Mouse (Mus musculus) heart, postnatal 0 days (tissue): ENCODE data around the gene Tenm2. TPM values are rescaled to one million over a fixed set of nuclear protein-coding genes. Genes with fewer than 3 reads are reported as not detected.

Experiments used
- ATAC-seq: fragments of 200-750 bp; cut with Nextera tagmentation; 2 replicates; pipeline ENCODE4 v1.8.0; 2017; ENCODE audit warnings: low read depth, moderate number of reproducible peaks, moderate library complexity; ENCODE audit not compliant: insufficient read depth
- DNase-seq: peaks from one replicate; pipeline ENCODE4 v3.0.0-alpha.2; 2016; ENCODE audit warnings: low spot score
- H3K27ac ChIP-seq: fragments of 300-500 bp; sonication (generic); 2 replicates; pipeline ENCODE4 v1.5.1; 2014; ENCODE audit warnings: low read depth, mild to moderate bottlenecking
- H3K27me3 ChIP-seq: fragments of 300-500 bp; sonication (generic); 2 replicates; pipeline ENCODE4 v1.6.1; 2014; ENCODE audit warnings: low read length, mixed read lengths; ENCODE audit not compliant: control insufficient read depth, insufficient read depth
- H3K36me3 ChIP-seq: fragments of 300-500 bp; sonication (generic); replicated peaks from 2 replicates; pipeline ENCODE4 v1.6.1; 2014; ENCODE audit warnings: low read length, mixed read lengths; ENCODE audit not compliant: control insufficient read depth, insufficient read depth
- H3K4me1 ChIP-seq: fragments of 300-500 bp; sonication (generic); 2 replicates; pipeline ENCODE4 v1.6.1; 2014; ENCODE audit warnings: antibody characterized with exemption; ENCODE audit not compliant: control insufficient read depth, insufficient read depth
- H3K4me2 ChIP-seq: fragments of 300-500 bp; sonication (generic); 2 replicates; pipeline ENCODE4 v1.6.1; 2014; ENCODE audit warnings: low read depth, mild to moderate bottlenecking, low read length, moderate library complexity
- H3K4me3 ChIP-seq: fragments of 300-500 bp; sonication (generic); 2 replicates; pipeline ENCODE4 v1.5.1; 2014; ENCODE audit warnings: low read depth, low read length
- H3K9ac ChIP-seq: fragments of 300-500 bp; sonication (generic); replicated peaks from 2 replicates; pipeline ENCODE4 v1.6.1; 2014; ENCODE audit warnings: low read depth, low read length, mixed read lengths
- H3K9me3 ChIP-seq: fragments of 300-500 bp; sonication (generic); replicated peaks from 2 replicates; pipeline ENCODE4 v1.6.1; 2016; ENCODE audit warnings: low read length; ENCODE audit not compliant: control insufficient read depth
- CTCF ChIP-seq: IDR thresholded peaks from 2 replicates; pipeline ENCODE4 v1.5.1; 2016; ENCODE audit warnings: antibody characterized with exemption, control low read depth, low read depth
- EP300 ChIP-seq: IDR thresholded peaks from 2 replicates; pipeline ENCODE4 v1.6.1; 2016; ENCODE audit warnings: antibody characterized with exemption, low read depth
- WGBS: fragments of 180-500 bp; shearing (Covaris S2); extraction: QIAGEN DNeasy Blood & Tissue Kit; methylation state at CpG from one replicate; pipeline ENCODE4 v1.1.7; 2014; 5-methylcytosine and 5-hydroxymethylcytosine counted together
- polyA plus RNA-seq: library from polyadenylated mRNA; unstranded; fragments of >200 nt; fragmentation: Nextera tagmentation; extraction: Ambion mirVana; gene quantifications from 2 replicates; pipeline ENCODE4 v1.2.1, GENCODE M21; 2015
- total RNA-seq: library from RNA; depleted of rRNA; stranded (reverse); fragments of >200 nt; gene quantifications from 2 replicates; pipeline ENCODE4 v1.2.3, GENCODE M21; 2014; ENCODE audit warnings: low replicate concordance

Tenm2 gene
- total and polyA plus RNA-seq, 2 experiments from 2014 or later: 0.14 to 0.95 TPM

DNA sequence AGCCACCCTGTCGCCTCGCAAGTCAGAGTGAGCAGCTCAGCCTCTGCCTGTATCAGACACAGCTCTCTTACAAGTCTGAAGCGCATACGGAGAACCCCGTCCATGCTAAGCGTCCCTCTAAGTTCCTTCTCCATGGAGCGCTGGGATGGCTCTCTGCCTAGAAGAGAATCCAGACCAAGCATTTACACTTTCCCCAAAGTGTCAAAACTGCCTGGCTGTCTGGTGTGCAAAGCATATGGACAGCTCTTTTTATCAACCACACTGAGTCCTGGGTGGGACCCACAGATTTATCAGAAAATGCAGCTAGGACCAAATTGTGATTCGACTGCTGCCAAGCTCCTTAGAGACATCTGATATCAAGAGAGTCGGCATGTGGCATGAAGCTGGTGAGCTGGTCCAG lies 996.9 kb downstream of the Tenm2 start:
- Histone ChIP-seq H3K4me2 (no peak overlapping the region), H3K9ac (no peak overlapping the region), H3K4me1 (0 out of 2 replicates have a peak, but pooled peaks cover 4% of the 10 kb centered on the region), H3K27ac (no peak overlapping the region), H3K27me3 (no peaks in the 10 kb centered on the region), H3K9me3 (no peaks in the 10 kb centered on the region), H3K36me3 (no peaks in the 10 kb centered on the region), H3K4me3 (no peak overlapping the region)
- ATAC-seq: no peak
- WGBS: 67% methylated on average over 9 of the region's 9 CpGs
- TF ChIP-seq CTCF: no peak
- TF ChIP-seq EP300: no peak
- no peak for DNase-seq

DNA sequence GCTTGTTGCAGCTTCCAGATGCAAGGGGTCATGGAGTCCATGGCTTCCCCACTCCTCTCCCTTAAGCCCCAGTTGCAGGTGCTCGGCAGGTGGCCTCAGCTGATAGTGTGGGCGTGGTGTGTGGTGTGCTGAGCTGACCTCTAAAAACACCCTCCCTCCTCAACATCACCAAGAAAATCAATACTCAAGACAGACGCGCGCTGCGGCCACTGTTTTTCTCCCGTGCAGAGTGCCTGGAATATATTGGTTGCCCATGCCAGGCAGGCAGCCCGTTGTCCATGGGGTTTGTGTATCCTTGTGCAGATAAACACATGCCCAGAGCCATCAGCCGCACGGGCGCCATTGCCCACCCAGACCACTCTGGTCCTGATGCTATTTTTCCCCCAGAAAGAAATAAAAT lies 1007.1 kb downstream of the Tenm2 start:
- Histone ChIP-seq H3K27me3 (no peaks in the 10 kb centered on the region), H3K36me3 (no peaks in the 10 kb centered on the region), H3K9me3 (no peaks in the 10 kb centered on the region), H3K27ac (no peak overlapping the region), H3K4me1 (no peaks in the 10 kb centered on the region), H3K4me3 (no peak overlapping the region), H3K9ac (no peak overlapping the region), H3K4me2 (no peak overlapping the region)
- TF ChIP-seq EP300: no peak
- TF ChIP-seq CTCF: no peak
- DNase-seq (no peak), ATAC-seq (no peak)
- WGBS: 86% methylated on average over 11 of the region's 11 CpGs

DNA sequence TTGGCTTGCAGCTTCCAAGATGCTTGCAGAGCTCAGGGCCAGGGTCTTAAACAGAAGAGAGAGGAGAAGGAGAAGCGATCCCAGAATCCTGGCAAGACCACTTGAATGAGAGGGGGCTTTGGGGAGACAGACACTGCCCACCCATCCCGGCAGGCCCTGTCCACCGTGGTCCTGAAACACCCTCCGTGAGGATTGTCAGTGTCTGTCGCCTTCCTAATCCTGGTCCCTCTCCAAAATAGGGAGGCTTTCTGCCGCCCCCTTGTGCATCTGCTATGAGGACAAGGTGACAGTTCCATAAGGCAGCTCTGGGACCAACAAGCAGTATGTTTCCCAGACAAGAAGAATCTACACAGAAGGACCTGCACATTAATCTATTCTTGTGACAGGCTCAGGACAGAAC lies 1007.6 kb downstream of the Tenm2 start:
- Histone ChIP-seq H3K4me3 (no peak overlapping the region), H3K9me3 (no peaks in the 10 kb centered on the region), H3K27me3 (no peaks in the 10 kb centered on the region), H3K9ac (no peak overlapping the region), H3K36me3 (no peaks in the 10 kb centered on the region), H3K4me1 (no peaks in the 10 kb centered on the region), H3K27ac (no peak overlapping the region), H3K4me2 (no peak overlapping the region)
- no peak for DNase-seq
- TF ChIP-seq EP300: no peak
- no peak for TF ChIP-seq CTCF
- ATAC-seq: no peak
- 63% methylated on average over 6 of the region's 6 CpGs for WGBS

DNA sequence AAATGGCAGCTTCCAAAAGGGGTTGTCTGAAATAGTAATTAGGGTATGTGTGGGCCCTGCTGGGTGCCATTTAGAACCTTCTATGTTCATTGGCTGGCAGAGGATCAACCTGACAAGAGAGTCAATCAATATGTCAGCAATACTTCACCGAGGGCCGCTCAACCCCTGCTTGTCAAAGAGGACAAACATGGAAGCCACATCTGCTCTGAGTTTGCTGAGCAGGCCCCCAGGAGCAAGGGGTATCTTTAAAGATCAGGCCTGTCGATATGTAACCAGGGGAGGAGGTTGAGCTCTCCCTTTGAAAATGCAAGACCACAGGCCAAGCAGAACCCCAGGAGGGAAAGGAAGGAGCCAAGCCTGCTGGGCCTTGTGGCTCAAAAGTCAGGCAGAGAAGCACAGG lies 1009.7 kb downstream of the Tenm2 start:
- 74% methylated on average over 3 of the region's 3 CpGs for WGBS
- no peak overlapping the region for H3K4me3 ChIP-seq
- no peak for TF ChIP-seq EP300
- no peak for TF ChIP-seq CTCF
- H3K4me2 ChIP-seq: no peak overlapping the region
- no peak overlapping the region for H3K9ac ChIP-seq
- no peaks in the 10 kb centered on the region for H3K36me3 ChIP-seq
- no peak overlapping the region for H3K27ac ChIP-seq
- 0 out of 2 replicates have a peak, but pooled peaks cover 4% of the 10 kb centered on the region for H3K4me1 ChIP-seq
- ATAC-seq: no peak
- DNase-seq: no peak
- H3K27me3 ChIP-seq: no peaks in the 10 kb centered on the region
- no peaks in the 10 kb centered on the region for H3K9me3 ChIP-seq

DNA sequence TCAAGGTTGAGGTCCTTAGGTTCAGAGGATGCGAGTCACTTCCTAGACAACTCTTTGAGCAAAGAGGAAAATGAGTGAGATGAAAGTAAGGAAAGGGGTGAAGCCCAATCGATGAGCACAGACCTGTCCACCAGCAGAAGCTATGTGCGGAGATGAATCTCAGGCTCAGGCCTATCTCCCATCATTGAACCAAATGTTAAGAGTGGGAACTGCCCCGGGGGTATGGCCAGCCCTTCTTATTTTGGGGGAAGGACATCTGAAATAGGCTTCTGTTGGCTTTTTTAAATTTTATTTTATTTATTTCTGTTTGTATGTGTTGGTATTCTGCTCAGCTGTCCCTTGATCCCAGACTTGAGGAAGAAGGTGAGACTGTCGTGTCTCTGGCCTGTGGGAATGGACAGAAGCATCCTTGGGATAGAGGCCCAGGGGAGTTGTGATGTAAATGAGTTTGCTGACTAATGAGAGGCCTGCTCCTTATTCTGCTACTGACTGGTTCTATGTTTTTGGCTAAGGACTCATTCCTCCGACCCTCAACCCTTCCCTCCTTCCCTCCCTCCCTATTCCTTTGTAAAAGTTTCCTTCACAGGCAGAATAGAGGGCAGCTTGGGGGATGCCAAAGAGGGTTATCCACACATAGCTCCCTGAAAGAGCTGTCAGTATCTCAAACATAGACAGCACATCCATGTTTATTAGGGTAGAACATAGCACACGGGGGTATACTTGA lies 1011.9 kb downstream of the Tenm2 start:
- TF ChIP-seq EP300: no peak
- TF ChIP-seq CTCF: no peak
- H3K4me2 ChIP-seq: no peak overlapping the region
- 78% methylated on average over 7 of the region's 7 CpGs for WGBS

DNA sequence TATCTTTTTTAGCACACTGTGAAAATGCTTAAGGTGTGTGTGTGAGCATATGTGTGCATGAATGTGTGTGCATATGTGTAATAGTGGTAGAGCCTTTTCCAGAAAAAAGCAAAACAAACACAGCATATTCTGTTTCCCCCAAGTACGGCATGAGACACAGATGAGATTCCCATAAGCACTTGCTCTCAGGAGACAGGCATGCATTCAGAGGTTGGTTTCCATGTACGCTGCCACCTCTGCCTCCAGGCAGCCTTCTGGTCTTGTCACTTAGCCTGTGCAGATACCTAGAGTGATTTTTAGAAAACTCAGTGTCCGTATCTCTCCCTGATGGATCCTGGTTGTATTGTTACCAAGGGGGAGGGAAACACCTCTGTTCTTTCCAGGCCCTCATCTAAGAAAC lies 1013.7 kb downstream of the Tenm2 start:
- Histone ChIP-seq H3K9ac (no peak overlapping the region), H3K4me1 (peaks cover 8% of the 10 kb centered on the region), H3K27ac (no peak overlapping the region), H3K27me3 (no peaks in the 10 kb centered on the region), H3K4me3 (no peak overlapping the region), H3K4me2 (no peak overlapping the region), H3K36me3 (no peaks in the 10 kb centered on the region), H3K9me3 (no peaks in the 10 kb centered on the region)
- TF ChIP-seq EP300 (no peak), CTCF (no peak)
- DNase-seq: no peak
- no peak for ATAC-seq
- 93% methylated on average over 3 of the region's 3 CpGs for WGBS

More for the DNA sequence above, 1011.9 kb downstream of the Tenm2 start:
- no peak overlapping the region for H3K27ac ChIP-seq
- no peak overlapping the region for H3K4me3 ChIP-seq
- no peaks in the 10 kb centered on the region for H3K9me3 ChIP-seq
- DNase-seq (no peak), ATAC-seq (no peak)
- no peaks in the 10 kb centered on the region for H3K36me3 ChIP-seq
- H3K9ac ChIP-seq: no peak overlapping the region
- no peaks in the 10 kb centered on the region for H3K27me3 ChIP-seq
- peaks cover 8% of the 10 kb centered on the region for H3K4me1 ChIP-seq
